Mouse (Mus musculus) megakaryocyte-erythroid progenitor cell, adult 5 weeks (primary cell): Measurements from ENCODE around the gene Wfdc2. TPM values are rescaled to one million over a fixed set of nuclear protein-coding genes. Genes with fewer than 3 reads are reported as not detected.

Experiments used
- polyA plus RNA-seq: library from polyadenylated mRNA; stranded (reverse); fragments of >175 nt; gene quantifications from 2 replicates; pipeline ENCODE4 v1.2.3, GENCODE M21; 2012

The Wfdc2 gene
- polyA plus RNA-seq, result 0.11 TPM in 1 of 2 replicates, not detected in the other

DNA sequence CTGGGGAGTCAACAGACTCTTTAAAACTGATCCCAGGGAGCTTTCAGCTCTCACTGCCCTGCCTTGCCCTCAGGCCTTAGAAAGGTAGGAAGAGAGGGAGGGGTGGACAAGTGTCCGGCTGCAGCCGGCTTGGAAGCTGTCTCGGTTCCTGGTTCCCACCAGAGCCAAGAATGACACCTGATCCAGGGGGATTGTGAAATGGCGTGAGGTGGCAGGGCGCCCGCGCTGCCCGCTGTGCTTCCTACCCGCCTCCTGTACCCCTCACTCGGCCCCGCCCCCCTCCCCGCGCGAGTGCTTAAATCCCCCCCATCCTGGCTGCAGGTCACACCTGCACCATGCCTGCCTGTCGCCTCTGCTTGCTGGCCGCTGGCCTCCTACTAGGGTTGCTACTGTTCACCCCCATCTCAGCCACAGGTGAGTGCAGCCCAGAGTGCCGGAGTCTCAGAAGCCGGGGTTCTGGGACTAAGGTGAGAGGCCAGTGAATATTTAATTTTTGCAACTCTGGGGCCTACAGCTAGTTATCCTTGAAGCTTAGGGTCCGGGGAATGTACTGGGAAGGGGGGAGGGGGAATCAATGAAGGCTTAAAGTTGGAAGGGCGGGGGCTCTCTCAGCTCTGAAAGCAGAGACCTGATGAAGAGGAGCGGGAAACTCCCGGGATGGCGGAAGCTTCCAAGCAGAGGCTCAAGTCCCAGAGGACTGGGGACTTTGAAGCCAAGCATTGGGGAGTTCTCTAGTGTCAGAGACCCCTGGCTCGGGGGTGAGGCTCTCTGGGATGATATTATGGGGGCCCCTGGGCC, at the start of gene Wfdc2:
Gene Wfdc2, plus strand, starts transcription at position 23 of the 798 bp plus-strand sequence.

DNA sequence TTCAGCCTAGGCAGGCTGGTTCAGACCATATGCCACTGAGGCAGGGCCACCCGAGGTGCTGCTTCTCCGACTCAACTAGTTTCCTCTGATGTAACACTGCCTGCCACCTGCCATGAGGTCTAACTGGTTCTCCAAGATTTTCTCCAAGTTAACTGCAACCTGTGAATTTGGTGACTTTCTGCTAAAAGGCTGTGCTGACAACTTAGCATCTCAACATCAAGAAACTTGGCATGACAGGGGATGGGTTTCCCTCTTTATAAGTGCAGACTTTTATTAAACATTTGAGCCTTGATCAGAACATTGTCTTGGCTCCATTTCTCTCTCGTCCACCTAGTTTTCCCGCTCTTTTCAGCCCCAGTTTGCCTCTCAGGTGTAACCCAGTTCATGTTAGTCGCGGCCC, 11.1 kb downstream of the Wfdc2 start, which contains the start of gene Spint3:
Gene Spint3, minus strand, starts transcription at position 101 of the 400 bp plus-strand sequence.

DNA sequence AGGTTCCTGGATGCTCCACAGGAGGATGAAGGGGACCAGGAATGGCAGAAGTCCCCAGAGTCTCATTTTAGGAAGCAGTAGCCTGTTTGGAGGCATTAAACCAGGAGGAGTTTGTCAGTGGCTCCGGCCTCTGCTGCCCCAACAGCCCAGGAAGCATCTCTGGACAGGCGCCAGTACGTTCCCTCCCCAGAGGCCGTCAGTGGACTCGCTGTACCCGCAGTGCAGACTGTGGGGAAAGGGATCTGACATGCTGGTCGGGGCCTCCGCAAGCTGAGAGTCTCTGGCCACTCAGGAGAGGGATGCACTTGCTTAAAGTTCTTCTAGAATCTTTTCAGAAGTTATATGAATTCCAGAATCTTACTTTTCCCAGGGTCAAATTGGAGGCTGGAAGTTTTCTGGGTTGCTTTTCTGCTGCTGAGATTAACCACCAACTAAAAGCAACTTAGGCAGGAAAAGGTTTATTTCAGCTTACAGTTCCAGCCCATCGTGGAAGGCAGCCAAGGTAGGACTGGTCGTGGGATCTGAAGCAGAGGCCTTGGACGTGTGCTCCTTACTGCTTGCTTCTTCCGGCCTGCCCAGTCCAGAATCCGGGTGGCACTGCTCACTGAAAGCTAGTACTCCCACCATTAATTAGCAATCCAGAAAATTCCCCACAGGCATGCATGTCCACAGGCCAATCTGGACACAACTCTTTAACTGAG, 23.0 kb downstream of the Wfdc2 start, which contains the start of gene Wfdc6a:
Gene Wfdc6a, minus strand, starts transcription at position 423 of the 701 bp plus-strand sequence.

DNA sequence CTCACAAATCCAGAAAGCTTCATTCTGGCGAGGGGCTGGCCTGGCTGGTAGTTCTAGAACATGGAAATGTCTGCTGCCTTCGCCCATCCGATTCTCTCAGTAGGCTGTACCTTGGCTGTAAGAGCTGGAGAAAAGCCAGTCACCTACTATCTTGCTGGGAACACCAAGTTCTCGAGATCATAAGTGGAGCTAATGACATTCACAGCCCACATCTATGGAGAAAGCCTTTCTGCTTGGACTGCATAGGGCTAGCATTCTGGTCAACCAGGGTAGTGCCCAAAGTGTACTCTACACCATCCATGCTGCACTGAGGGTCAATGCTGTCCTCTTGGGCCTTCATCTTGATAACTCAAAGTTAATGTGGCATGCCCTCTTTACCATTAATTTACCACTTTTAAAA, 31.3 kb downstream of the Wfdc2 start, which contains the start of gene Eppin:
Gene Eppin, minus strand, starts transcription at position 101 of the 400 bp plus-strand sequence.

DNA sequence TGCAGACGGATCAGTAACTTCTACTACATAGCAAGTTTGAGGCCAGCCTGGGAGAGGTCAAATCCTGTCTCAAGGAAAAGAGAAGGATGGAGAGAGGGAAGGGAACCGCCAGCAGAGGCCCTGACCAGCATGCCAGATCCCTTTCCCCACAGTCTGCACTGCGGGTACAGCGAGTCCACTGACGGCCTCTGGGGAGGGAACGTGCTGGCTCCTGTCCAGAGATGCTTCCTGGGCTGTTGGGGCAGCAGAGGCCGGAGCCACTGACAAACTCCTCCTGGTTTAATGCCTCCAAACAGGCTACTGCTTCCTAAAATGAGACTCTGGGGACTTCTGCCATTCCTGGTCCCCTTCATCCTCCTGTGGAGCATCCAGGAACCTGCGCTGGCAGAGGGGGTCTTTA, 51.3 kb downstream of the Wfdc2 start, which contains the start of the genes Wfdc6b and Wfdc8:
Gene Wfdc6b, plus strand, starts transcription at position 52 of the 400 bp plus-strand sequence.
Gene Wfdc8, minus strand, starts transcription at position 156 of the 400 bp plus-strand sequence.

Other genes with a start within 250 kb of the Wfdc2 start
- not detected in 2 replicates for gene Svs6, start 245.7 kb upstream of the Wfdc2 start, polyA plus RNA-seq
- gene Svs5, start 229.7 kb upstream of the Wfdc2 start, polyA plus RNA-seq, result not detected in 2 replicates
- 23.0 and 53.6 TPM in 2 replicates for gene Slpi, start 173.3 kb upstream of the Wfdc2 start, polyA plus RNA-seq
- not detected in 2 replicates for gene Rbpjl, start 159.3 kb upstream of the Wfdc2 start, polyA plus RNA-seq
- 0.04 TPM in 1 of 2 replicates, not detected in the other for gene Matn4, start 157.3 kb upstream of the Wfdc2 start, polyA plus RNA-seq
- gene Sdc4, start 118.5 kb upstream of the Wfdc2 start, polyA plus RNA-seq, result 2.3 and 2.6 TPM in 2 replicates
- 121 and 142 TPM in 2 replicates for gene Sys1, start 105.4 kb upstream of the Wfdc2 start, polyA plus RNA-seq
- gene Gm20458, start 101.4 kb upstream of the Wfdc2 start, polyA plus RNA-seq, result 1.2 and 2.3 TPM in 2 replicates
- not detected in 2 replicates for gene Trp53tg5, start 88.7 kb upstream of the Wfdc2 start, polyA plus RNA-seq
- gene Dbndd2, start 76.3 kb upstream of the Wfdc2 start, polyA plus RNA-seq, result 0.61 and 1.8 TPM in 2 replicates
- 231 and 267 TPM in 2 replicates for gene Pigt, start 64.9 kb upstream of the Wfdc2 start, polyA plus RNA-seq
- gene Spint3, start 11.0 kb downstream of the Wfdc2 start, polyA plus RNA-seq, result not detected in 2 replicates
- gene Wfdc6a, start 23.0 kb downstream of the Wfdc2 start, polyA plus RNA-seq, result not detected in 2 replicates
- not detected in 2 replicates for gene Eppin, start 31.2 kb downstream of the Wfdc2 start, polyA plus RNA-seq
- gene Wfdc6b, start 51.1 kb downstream of the Wfdc2 start, polyA plus RNA-seq, result not detected in 2 replicates
- gene Wfdc8, start 51.2 kb downstream of the Wfdc2 start, polyA plus RNA-seq, result not detected in 2 replicates
- 0.17 TPM in 1 of 2 replicates, not detected in the other for gene Wfdc16, start 76.4 kb downstream of the Wfdc2 start, polyA plus RNA-seq
- not detected in 2 replicates for gene Wfdc10, start 93.6 kb downstream of the Wfdc2 start, polyA plus RNA-seq
- gene Wfdc9, start 94.2 kb downstream of the Wfdc2 start, polyA plus RNA-seq, result not detected in 2 replicates
- gene Wfdc11, start 111.7 kb downstream of the Wfdc2 start, polyA plus RNA-seq, result not detected in 2 replicates
- gene Wfdc13, start 122.7 kb downstream of the Wfdc2 start, polyA plus RNA-seq, result not detected in 2 replicates
- not detected in 2 replicates for gene Spint4, start 136.1 kb downstream of the Wfdc2 start, polyA plus RNA-seq
- not detected in 2 replicates for gene Spint5, start 152.9 kb downstream of the Wfdc2 start, polyA plus RNA-seq
- gene Wfdc3, start 183.5 kb downstream of the Wfdc2 start, polyA plus RNA-seq, result not detected in 2 replicates
- 90.1 and 113 TPM in 2 replicates for gene Dnttip1, start 183.6 kb downstream of the Wfdc2 start, polyA plus RNA-seq
- 64.0 and 94.6 TPM in 2 replicates for gene Ube2c, start 207.5 kb downstream of the Wfdc2 start, polyA plus RNA-seq
- not detected in 2 replicates for gene Tnnc2, start 217.6 kb downstream of the Wfdc2 start, polyA plus RNA-seq
- 5.4 and 5.6 TPM in 2 replicates for gene Snx21, start 223.4 kb downstream of the Wfdc2 start, polyA plus RNA-seq
- gene Acot8, start 242.5 kb downstream of the Wfdc2 start, polyA plus RNA-seq, result 62.8 and 69.5 TPM in 2 replicates
- 0.36 and 0.44 TPM in 2 replicates for gene Zswim3, start 242.7 kb downstream of the Wfdc2 start, polyA plus RNA-seq